Mouse (Mus musculus) right cerebral cortex, postnatal 14 days (tissue): ENCODE measurements around the gene Slc25a13.
"Not testable (repeated sequence)": the region's sequence is repeated elsewhere in the genome, so short reads cannot be mapped to it uniquely, and the experiment has no call there.

Experiments
- DNase-seq: peaks from one replicate; pipeline ENCODE4 v3.0.0; 2022

Gene Slc25a13

DNA sequence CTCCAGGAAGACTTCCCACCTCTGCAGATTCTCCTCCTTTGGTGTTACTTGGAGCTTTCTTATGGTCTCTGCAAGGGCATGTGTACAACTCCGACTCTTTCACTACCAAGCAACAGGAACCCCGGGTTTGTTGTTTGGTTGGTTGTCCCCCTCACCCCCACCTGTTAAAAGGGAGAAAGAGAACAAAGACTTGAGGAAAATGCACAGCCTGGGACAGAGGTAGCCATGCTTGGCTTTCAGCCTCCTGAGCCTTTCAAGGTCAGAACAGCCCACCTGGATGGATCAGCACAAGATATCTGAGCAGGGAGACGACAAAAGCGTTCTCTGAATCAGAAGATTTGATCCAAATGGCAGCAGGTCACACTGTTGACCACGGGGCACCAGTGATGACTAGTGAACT, 15.0 kb downstream of the Slc25a13 start:
- DNase-seq = no peak

DNA sequence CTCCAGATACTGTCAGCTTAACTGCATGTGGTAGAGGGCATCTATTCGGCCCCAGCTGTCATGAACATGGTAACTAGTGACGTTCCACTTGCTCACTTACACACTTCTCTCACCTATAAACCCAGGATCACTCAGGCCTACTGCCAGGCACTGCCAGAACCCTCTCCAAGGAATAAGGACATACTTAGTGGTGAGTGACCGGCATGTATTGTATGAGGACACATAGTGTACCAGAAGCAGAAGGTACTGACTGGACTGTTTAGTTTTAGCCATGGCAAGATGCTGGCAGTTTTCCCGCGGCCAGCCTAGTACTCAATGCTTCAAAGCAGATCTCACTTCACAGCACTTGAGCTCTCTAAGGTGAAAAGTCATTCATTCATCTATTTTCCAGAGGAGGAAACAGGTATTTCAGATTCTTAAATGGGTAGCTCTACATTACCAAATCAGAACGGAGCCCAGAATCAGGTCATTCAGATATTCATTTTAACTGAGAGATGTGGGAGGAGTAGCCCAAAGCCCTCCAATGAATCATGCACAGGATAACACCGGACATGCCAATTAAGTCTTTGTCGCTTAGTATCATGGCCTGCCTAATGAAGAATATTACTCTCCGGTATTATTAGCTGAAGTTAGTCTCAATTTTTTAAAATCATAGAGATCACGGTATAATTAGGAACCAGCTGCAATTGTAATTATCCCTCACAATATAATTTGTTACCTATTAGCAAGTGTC, 17.7 kb downstream of the Slc25a13 start:
- DNase-seq = no peak

DNA sequence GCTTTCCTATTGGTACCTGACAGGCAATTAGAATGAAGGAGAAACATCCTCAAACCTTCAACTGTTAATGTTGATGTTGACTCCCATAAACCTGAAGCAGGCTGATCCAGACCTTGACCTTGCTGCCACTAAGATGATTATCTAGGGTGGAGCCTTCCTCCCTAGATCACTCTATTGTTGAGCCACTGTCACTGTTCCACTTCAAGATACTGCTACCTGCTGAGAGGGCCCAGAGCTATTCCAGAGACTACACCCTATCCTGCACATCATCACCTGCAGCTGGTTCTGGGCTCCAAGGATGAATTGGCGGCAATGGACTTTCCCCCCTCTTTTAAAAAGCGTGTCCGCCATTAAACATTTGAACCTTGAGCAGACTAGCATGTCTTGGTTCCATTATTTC, 18.9 kb downstream of the Slc25a13 start:
- DNase-seq = not testable (repeated sequence)

DNA sequence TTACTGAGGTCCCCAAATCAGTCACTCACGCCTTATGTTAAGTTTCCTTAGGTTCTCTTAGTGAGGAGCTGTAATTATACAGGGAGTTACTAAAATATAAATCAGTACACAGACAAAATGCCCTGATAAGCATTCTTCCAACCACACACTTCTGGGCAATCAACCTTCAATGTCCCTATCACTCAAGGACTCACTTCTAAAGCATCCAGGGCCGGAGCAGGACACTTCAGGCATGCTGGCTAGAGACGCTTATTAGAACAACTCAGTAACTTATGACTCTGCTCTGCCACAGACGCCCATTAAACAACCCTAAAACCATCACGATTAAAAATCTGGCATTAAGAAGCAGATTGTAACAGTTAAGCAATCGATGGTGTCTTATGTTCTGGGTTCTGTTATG, 19.6 kb downstream of the Slc25a13 start:
- DNase-seq = no peak

DNA sequence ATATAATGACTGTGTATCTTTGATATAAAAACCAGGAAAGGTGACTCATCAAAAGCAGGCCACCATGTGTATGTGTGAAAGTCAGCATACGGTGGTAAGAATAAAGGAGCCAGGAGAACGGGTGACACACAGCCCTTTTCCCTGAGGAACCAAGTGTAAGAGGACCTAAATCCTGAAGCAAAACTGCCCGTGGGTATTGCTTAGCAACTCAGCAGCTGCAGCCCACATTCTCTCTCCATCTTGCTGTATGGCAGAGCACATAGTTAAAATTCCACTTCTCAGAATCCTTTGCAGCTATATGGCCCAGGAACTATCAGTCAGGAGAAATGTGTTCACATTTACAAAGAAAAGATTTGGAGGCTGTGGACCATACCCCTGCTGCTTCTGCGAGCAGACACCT, 20.4 kb downstream of the Slc25a13 start:
- no peak for DNase-seq

DNA sequence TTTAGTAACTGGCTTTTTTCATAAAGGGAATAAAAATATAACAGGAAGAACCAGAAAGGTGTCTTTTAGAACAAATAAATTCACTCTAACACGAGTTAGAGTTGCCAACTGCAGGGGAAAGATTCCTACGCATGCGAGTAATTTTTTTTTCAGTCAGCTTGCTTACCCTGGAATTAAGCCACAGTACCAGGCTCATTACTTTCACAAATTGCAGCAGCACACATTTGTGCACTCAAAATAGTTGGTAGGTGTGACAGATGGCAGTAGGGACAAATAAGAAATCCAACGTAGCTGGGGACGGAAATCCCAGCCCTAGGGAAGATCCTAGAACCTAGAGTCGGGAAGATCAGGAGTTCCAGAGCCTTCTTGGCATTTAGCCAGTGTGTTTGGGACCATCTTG, 22.1 kb downstream of the Slc25a13 start:
- DNase-seq = no peak

DNA sequence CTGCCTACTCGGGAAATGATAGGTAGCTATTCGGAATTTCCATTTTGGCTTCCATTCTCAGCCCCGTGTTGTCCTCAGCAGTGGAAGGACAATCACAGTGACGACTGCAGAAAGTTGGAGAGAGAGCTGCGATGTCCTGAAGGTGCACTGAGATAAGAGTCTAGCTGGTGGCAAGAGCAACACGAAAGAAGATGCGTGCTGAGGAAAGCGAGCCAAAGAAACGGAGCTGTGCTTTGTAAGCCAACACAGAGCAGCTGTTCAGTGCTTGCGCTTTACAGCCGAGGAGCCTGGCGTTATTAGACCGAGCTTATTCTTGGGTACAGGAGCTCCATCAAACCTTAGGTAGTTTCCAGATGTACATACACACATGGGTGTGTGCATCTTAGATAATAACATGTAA, 23.1 kb downstream of the Slc25a13 start:
- no peak for DNase-seq

DNA sequence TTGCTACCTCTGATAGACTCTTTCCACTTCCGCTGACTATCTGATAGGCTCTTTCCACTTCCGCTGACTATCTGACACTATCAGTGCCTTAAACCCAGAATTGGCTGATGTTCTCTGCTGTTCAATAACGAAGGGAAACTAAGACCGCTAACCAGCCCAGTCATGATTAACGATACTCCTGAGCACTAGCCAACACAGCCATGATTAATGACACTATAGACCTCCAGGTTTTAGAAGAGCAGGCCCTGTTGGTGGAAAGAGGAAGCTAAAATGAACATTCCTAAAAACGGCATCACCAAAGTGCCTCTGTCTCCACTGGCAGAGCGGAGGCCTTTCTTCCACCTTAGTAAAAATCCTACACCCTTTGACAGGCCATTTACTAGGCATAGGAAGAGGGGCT, 24.6 kb downstream of the Slc25a13 start:
- DNase-seq = no peak

DNA sequence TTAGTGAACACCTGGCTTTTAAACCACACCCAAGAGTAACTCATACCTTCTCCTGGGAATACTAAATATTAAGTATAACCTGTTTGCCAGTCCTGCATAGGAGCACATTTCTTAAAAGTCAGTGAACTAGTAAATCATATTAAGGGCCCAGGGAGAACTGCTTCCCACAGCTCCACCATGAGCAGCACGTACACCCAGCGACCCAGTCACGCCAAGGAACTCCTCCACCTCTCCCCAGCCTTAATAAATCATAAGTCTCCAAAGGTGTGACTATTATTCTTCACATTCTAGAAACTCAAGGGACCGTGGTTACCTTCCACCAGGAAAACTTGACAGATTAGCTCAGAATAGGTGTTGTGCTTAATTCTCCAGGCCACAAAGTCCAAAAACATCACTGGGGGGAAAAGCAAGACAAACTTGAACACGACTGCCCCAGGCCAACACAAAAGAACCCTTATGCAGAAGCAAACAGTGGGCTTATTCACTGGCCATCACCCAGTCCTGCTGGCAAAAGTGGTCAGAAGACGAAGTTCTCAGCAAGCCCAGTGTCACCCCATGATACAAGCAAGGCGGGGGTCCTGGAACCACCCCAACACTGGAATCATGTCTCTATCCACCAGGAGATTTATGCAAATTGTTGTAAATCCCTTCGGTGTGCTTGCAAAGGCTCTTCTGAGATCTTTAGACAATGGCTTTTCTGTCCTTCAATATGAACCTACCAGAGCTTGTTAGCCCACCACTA, 25.2 kb downstream of the Slc25a13 start:
- no peak for DNase-seq

DNA sequence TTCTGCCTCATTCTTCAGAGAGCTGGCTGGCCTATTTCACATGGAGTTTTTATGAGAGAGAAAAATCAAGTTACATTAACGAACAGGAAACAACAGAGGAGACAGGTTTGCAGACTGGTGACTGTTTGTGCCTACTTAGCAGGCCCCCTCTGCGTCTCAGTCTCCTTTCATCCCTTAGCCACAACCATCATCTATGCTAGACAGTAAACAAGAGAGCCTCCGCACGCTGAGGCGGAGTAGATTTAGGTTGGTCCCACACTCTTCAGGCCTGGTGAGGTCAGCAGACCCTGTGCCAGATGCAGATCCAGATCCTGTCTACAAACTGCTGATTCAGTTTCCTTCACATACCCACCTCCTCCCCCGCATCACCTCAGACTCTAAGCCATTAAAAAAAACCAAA, 28.0 kb downstream of the Slc25a13 start:
- DNase-seq = no peak

DNA sequence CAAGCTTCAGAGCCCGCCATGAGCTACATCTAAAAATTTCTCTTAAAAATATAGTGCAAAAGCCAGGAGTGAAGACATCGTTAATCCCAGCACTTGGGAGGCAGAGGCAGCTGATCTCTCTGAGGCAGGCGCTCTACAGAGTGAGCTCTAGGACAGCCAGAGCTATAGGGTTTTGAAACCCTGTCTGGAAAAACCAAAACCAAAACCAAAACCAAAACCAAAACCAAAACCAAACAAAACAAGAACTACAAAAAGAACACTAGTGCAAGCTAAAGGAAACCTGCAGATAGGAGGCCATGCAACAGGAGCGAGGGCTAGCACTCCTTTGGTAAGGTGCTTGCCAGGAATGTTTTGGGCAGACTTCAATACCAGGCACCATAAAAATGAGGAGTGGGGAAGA, 30.5 kb downstream of the Slc25a13 start:
- no peak for DNase-seq

DNA sequence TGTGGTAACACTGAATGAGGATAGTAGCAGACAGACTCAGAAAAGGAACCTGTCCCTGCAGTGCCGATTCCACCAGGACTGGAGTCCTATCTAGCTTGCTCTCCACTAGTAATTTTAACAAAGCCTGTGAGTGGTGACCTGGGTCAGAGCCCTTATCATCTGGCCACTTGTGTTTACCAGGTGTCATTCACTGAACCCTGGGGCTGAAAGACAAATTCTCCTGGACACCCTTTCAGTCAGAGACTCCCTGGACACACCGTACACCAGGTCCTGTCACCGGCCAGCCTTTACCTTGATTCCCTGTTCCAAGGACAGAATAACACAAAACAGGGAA, 31.3 kb downstream of the Slc25a13 start:
- DNase-seq = no peak

DNA sequence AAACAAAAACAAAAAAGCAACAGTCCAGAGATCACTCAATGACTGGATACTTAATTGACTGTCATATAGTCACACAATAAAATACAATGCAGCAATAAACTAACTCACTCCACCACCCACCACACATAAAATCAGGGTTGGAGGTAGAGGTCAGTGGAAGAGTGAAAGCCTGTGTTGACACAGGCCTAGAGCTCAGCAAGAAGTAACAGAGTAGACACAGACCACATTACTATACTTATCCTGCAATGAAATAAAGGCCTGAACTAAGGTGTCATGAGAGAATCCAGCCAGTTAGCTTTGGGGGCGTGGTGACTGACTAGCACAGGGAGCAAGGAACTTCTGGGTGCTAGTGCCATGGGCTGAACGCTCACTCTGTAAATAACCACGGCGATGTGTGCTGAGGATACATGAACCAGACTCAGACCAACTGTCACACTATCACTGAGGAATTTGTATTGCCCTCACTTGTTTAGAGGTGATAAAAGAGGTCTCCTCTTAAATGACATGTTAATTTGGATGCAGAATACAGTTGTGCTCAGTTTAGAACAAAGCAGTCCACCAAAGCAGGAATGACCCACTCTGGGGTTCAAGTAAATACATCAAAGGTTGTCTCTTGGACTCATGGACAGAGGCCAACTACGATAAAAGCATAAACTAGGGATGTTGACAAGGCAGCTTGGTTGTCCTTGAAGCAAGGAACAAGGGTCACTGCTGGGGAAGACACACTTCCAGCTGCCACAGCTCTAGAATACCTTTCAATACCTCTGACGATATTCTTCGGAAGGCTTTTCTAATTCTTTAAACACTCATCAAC, 31.8 kb downstream of the Slc25a13 start:
- DNase-seq = no peak

DNA sequence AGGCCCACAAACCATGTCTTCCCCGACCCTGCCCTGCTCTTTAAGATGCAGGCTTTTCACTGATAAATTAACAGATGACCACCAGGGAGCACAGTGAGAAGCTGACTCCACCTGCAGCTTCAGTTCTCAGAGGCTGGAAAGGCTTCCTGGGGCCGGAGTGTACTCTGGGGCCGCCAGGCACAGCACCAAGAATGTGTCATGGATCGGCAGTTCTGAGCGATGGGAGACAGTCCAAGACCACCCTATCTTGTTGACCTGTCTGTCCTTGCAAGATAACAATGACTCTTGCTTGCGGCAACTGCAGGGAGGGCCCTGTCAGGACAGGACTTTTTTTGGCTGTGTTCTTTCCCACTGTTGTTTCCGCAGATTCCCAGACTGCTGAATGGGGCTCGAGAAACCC, 33.4 kb downstream of the Slc25a13 start:
- no peak for DNase-seq

DNA sequence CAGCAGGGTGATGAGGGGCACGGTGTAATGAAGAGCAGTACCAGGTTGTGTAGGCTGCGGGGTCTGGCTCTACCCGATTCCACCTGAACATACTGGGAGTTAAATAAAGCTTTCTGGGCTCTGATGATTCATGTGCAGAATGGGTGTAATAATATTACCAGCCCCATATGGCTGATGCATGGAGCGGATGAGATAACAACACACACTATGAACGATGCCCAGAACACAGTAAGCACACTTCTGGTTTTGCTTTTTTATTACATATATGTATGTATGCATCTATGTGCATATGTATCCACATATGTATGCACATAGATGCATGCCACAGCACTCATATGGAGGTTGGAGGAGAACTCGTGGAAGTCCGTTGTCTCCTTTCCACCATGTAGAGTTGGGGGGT, 34.8 kb downstream of the Slc25a13 start:
- DNase-seq = no peak

DNA sequence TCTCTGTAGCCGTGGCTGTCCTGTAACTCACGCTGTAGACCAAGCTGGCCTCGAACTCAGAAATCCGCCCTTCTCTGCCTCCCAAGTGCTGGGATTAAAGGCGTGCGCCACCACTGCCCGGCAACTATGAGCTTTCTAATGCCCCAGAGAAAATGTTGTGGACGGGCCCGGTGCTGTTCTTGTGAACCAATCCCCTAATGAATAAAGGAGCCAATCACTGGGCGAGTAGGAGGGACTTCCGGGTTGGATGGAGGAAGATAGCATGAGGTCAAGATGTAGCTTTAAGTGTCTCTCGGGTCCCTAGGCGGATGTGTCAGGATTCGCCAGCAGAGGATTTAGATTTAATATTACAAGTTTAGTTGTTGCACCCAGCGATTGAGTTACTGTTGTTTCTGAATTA, 38.6 kb downstream of the Slc25a13 start:
- DNase-seq = not testable (repeated sequence)

DNA sequence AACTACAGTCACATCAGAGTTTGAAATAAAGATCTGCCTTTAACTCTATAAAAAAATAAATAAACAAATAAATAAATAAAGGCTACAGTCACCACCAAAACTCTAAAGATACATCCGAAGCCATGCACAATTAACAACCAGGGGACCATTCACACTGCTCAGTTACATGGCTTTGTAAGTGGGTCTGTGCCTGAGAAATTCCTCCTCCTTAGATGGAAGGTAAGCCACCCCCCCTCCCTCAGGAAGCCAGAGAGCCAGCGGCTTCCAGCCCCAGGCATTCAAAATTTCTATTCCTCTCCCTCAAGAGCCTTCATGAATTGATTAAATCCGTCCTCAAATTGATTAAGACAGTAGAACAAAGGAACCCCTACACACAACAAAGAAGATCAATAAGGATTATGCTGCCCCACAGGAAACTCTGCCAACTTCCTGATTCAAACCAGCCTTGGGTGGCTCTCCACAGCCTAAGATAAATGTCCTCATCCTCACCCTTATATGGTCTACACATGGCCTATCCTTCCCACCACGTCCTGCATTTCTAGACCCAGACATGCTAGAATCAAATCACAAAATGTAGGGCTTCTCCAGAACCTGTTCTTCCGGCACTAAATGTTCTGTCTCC, 41.5 kb downstream of the Slc25a13 start:
- DNase-seq = no peak

DNA sequence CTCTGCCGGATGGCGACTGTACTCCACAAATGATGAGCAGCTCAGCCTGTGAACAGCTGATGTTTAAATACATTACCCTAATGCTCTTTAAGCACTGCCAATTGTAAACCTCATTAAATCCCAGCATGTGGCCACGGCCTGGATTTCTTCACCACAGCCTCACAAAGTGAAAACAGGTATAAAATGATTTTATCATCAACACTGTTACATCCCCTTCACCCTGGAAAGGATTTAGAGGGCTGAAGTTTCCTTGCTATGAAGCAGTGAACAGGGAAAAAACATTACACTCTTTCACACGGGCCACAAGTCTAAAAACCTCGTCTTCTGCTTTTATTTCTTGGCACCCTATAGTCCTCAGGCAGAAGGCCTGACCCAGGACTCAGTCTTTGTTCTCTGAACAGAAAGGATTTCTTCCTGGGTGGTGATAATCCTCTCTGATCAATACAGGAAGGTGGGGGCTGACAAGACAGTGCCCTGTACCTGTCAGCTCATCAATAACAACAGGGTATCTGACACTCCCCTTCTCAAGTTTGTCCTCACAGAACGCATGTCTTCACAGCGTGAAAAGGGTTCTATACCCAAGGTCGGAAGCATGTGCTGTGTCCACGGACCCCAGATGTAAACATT, 42.9 kb downstream of the Slc25a13 start:
- no peak for DNase-seq

DNA sequence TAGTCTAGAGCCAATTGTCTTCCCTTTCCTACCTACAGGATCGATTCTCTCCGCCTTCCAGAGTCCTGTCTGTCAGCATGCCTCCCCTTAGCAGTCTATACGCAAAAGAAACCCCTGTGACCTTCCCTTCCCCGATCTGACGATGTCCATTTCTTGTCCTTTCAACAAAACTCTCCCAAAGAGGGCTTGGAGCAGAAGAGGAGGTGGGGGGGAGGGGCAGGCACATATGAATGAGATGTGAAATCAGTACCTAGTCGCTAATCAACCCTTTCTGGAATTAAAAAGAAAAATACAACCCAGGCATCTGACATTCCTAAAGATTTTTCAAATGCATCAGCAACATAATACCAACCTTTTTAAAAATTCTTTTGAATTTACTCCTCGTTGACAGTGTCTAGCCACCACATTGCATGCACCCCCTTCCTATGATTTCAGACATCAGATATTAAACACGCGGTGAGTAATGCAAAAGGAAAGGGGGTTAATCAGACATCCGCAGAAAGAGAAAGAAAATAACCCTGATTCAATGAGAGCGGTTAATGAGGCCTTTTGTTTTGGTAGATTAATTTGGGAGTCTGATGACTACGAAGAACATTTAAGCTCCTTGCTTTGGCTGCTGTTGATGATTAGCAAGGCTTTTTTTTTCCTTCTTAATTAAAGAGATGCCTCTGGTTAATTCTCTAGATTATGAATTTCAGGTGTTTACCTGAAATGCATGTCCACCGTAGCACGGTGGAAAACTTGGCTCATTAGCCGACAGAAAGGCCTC, 43.6 kb downstream of the Slc25a13 start:
- DNase-seq = no peak

DNA sequence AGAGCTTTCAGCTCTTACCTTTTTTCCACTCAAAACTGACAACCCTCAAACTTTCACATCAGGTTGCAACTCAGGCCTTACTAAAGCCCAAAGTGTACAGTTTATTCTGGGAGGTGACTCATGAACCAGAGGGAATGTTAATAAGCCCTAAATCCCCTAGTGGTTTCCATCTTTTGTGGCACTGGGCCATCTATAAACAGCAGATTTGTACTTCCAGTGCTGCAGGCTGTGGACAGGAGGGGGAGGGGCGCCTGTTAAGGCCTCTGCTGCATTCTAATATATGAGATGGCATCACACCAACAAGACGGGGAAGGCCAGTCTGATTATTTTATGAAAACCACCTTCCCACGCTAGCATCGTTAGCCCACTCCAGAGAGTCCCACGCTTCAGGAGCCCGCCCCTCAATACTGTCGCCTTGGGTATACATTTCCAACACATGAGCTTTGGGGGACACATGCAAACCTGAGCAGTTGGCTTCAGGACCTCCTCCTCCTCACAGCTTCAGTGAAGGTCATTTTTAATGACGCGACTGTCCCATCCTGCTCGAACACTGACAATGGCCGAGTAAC, 48.3 kb downstream of the Slc25a13 start:
- DNase-seq = no peak

DNA sequence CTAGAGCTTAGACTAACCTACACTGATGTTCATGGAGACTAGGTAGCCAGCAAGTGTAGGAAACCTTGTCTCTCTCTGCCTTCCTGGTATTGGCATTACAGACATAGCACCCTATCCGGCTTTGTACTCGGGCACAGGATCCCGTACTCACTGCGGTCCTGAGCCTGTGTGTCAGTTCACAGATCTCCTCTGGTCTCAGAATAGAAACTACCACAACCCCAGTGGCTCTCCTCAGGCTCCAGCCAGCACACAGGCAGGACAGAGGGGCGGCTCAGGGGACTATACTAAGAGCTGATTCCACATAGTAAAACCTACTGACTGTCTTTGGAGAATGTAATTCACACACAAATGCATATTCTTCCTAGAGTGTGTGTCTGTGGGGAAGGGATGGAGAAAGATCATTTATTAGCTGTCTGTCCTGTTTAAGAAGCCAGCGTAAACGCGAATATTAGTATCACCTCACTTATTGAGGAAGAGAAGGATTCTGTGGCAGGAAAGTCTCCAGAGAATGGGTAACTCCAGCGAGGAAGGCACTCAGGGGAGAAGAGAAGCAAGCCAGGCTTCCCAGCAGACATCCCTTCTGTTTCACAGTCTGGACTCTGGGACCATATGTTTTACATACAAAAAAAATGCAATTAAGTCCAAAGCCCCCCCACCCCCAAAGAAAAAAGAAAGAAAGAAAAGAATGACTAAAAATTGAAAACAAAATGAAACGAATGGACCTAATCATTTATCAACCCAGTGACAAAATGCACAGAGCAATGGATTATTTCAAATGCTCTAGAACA, 49.4 kb downstream of the Slc25a13 start:
- no peak for DNase-seq
